19 mouse cellular contexts compared by ENCODE assay signal in genomic region chr9:9190835-9191234, GRCm38 (mm10). TPM values are rescaled to one million over a fixed set of nuclear protein-coding genes. Genes with fewer than 3 reads are reported as not detected.
"Had no signal": no experiment of that assay in that cellular context is flagged by ENCODE, and none has a peak within 500 bp of the region (broad histone marks: within the 10 kb centered on the region; RNA-seq: fewer than 3 reads in every experiment).

No protein-coding gene starts in this region.

- H3K9ac ChIP-seq: liver, embryonic 13.5 days; liver, embryonic 15.5 days; lung, embryonic 15.5 days; midbrain, embryonic 13.5 days; midbrain, embryonic 15.5 days; neural tube, embryonic 12.5 days had no signal

- H3K4me1 ChIP-seq: liver, embryonic 13.5 days; liver, embryonic 15.5 days; lung, embryonic 15.5 days; megakaryocyte, embryonic 14.5 days; midbrain, embryonic 13.5 days; midbrain, embryonic 15.5 days; neural tube, embryonic 12.5 days had no signal

- DNase-seq: liver, embryonic 13.5 days; lung, adult 2 months; lung, postnatal 14 days; lung, postnatal 36 days; right cerebral cortex, postnatal 14 days; thymus, adult 18-20 months; thymus, postnatal 14 days; thymus, postnatal 36 days had no signal

- H3K4me3 ChIP-seq: liver, embryonic 13.5 days; liver, embryonic 15.5 days; lung, embryonic 15.5 days; megakaryocyte, embryonic 14.5 days; midbrain, embryonic 13.5 days; midbrain, embryonic 15.5 days; neural tube, embryonic 12.5 days had no signal

- H3K36me3 ChIP-seq: liver, embryonic 13.5 days; liver, embryonic 15.5 days; lung, embryonic 15.5 days; midbrain, embryonic 13.5 days; midbrain, embryonic 15.5 days; neural tube, embryonic 12.5 days had no signal

- H3K9me3 ChIP-seq: liver, embryonic 13.5 days; liver, embryonic 15.5 days; lung, embryonic 15.5 days; megakaryocyte, embryonic 14.5 days; midbrain, embryonic 13.5 days; midbrain, embryonic 15.5 days; neural tube, embryonic 12.5 days had no signal

- H3K27ac ChIP-seq: liver, embryonic 13.5 days; liver, embryonic 15.5 days; lung, embryonic 15.5 days; macrophage; midbrain, embryonic 13.5 days; midbrain, embryonic 15.5 days; neural tube, embryonic 12.5 days had no signal

- H3K27me3 ChIP-seq: liver, embryonic 13.5 days; liver, embryonic 15.5 days; lung, embryonic 15.5 days; megakaryocyte, embryonic 14.5 days; midbrain, embryonic 13.5 days; midbrain, embryonic 15.5 days; neural tube, embryonic 12.5 days had no signal

- ATAC-seq: lung, postnatal 0 days; midbrain, embryonic 13.5 days; midbrain, embryonic 15.5 days had no signal

- H3K4me2 ChIP-seq: liver, embryonic 13.5 days; liver, embryonic 15.5 days; lung, embryonic 15.5 days; midbrain, embryonic 11.5 days; midbrain, embryonic 13.5 days; midbrain, embryonic 15.5 days; neural tube, embryonic 12.5 days had no signal

RNA-seq across cellular contexts. Expression of gene Arhgap42, which starts 48.1 kb away (rescaled TPM):
- total RNA-seq: monocyte, adult 5-6 weeks; neutrophil, adult 5-6 weeks had no signal
- polyA plus RNA-seq: macrophage had no signal
